Mouse (Mus musculus): ENCODE measurements around the gene Gmip. TPM values are rescaled to one million over a fixed set of nuclear protein-coding genes. Genes with fewer than 3 reads are reported as not detected.

Gmip gene
- polyA plus RNA-seq, 1 experiment from 2014 or later, result 7.5 TPM

GRCm38 (mm10) chr8:69799946-69800345 is 8.5 kb upstream of the Gmip start:
- 89% methylated on average over 5 of the region's 5 CpGs for WGBS

GRCm38 (mm10) chr8:69801796-69802195 is 6.7 kb upstream of the Gmip start:
- H3K9ac ChIP-seq (ENCODE audit: low read depth, low read length), result no peak overlapping the region
- H3K4me3 ChIP-seq (ENCODE audit: low read depth, low read length), result no peak overlapping the region
- ATAC-seq, result no peak
- peaks cover 94% of the 10 kb centered on the region for H3K36me3 ChIP-seq (ENCODE audit: control insufficient read depth, insufficient read depth)
- no peaks in the 10 kb centered on the region for H3K9me3 ChIP-seq (ENCODE audit: control insufficient read depth)
- H3K4me2 ChIP-seq (replicated peaks; ENCODE audit: low read depth), result no peak overlapping the region
- no peak overlapping the region for H3K27ac ChIP-seq (ENCODE audit: low read depth, low read length)
- no peaks in the 10 kb centered on the region for H3K27me3 ChIP-seq (replicated peaks; ENCODE audit: control insufficient read depth, insufficient read depth, low read length)
- no peaks in the 10 kb centered on the region for H3K4me1 ChIP-seq (replicated peaks; ENCODE audit: control insufficient read depth, insufficient read depth, low read length)
- WGBS, result 94% methylated on average over 4 of the region's 4 CpGs
- TF ChIP-seq CTCF (IDR thresholded peaks at IDR 0.05; ENCODE audit: low read depth), result no peak

More at GRCm38 (mm10) chr8:69799946-69800345, 8.5 kb upstream of the Gmip start:
- Histone ChIP-seq H3K4me3 (ENCODE audit: low read depth, low read length) (no peak overlapping the region), H3K27ac (ENCODE audit: low read depth, low read length) (no peak overlapping the region), H3K9me3 (ENCODE audit: control insufficient read depth) (no peaks in the 10 kb centered on the region), H3K4me1 (replicated peaks; ENCODE audit: control insufficient read depth, insufficient read depth, low read length) (no peaks in the 10 kb centered on the region), H3K9ac (ENCODE audit: low read depth, low read length) (no peak overlapping the region), H3K27me3 (replicated peaks; ENCODE audit: control insufficient read depth, insufficient read depth, low read length) (no peaks in the 10 kb centered on the region), H3K4me2 (replicated peaks; ENCODE audit: low read depth) (no peak overlapping the region), H3K36me3 (ENCODE audit: control insufficient read depth, insufficient read depth) (peaks cover 93% of the 10 kb centered on the region)
- no peak for ATAC-seq
- TF ChIP-seq CTCF (IDR thresholded peaks at IDR 0.05; ENCODE audit: low read depth), result no peak

DNA sequence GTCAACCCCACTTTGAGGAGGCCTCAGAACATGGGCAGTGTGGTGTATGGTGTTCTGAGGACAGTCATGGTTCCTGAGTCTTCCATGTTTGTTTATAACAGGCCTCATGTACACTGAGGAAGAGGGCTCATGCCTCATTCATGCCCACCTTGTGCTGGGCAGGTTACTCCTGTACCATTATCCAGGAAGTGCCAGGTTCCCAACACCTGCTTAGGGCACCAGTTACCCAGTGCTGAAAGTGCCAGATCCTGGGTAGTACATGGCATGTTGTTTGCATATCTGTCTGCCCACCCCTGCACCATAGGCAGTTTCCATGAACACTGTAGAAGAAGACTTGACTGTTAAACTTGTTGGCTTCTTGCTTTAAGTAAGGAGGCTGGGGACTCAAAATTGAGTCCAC is 6.3 kb upstream of the Gmip start:
- H3K27me3 ChIP-seq (replicated peaks; ENCODE audit: control insufficient read depth, insufficient read depth, low read length), result no peaks in the 10 kb centered on the region
- no peak overlapping the region for H3K27ac ChIP-seq (ENCODE audit: low read depth, low read length)
- H3K9ac ChIP-seq (ENCODE audit: low read depth, low read length), result no peak overlapping the region
- ATAC-seq, result no peak
- H3K4me2 ChIP-seq (replicated peaks; ENCODE audit: low read depth), result no peak overlapping the region
- H3K36me3 ChIP-seq (ENCODE audit: control insufficient read depth, insufficient read depth), result peaks cover 94% of the 10 kb centered on the region
- H3K4me1 ChIP-seq (replicated peaks; ENCODE audit: control insufficient read depth, insufficient read depth, low read length), result no peaks in the 10 kb centered on the region
- no peaks in the 10 kb centered on the region for H3K9me3 ChIP-seq (ENCODE audit: control insufficient read depth)
- no peak overlapping the region for H3K4me3 ChIP-seq (ENCODE audit: low read depth, low read length)
- TF ChIP-seq CTCF (IDR thresholded peaks at IDR 0.05; ENCODE audit: low read depth), result no peak

GRCm38 (mm10) chr8:69803366-69803765 is 5.1 kb upstream of the Gmip start:
- no peak overlapping the region for H3K4me3 ChIP-seq (ENCODE audit: low read depth, low read length)
- TF ChIP-seq CTCF (IDR thresholded peaks at IDR 0.05; ENCODE audit: low read depth), result no peak
- H3K4me2 ChIP-seq (replicated peaks; ENCODE audit: low read depth), result no peak overlapping the region
- 88% methylated on average over 7 of the region's 7 CpGs for WGBS
- no peak for ATAC-seq
- no peak overlapping the region for H3K27ac ChIP-seq (ENCODE audit: low read depth, low read length)
- no peaks in the 10 kb centered on the region for H3K4me1 ChIP-seq (replicated peaks; ENCODE audit: control insufficient read depth, insufficient read depth, low read length)
- peaks cover 89% of the 10 kb centered on the region for H3K36me3 ChIP-seq (ENCODE audit: control insufficient read depth, insufficient read depth)
- H3K27me3 ChIP-seq (replicated peaks; ENCODE audit: control insufficient read depth, insufficient read depth, low read length), result no peaks in the 10 kb centered on the region
- no peaks in the 10 kb centered on the region for H3K9me3 ChIP-seq (ENCODE audit: control insufficient read depth)
- no peak overlapping the region for H3K9ac ChIP-seq (ENCODE audit: low read depth, low read length)

DNA sequence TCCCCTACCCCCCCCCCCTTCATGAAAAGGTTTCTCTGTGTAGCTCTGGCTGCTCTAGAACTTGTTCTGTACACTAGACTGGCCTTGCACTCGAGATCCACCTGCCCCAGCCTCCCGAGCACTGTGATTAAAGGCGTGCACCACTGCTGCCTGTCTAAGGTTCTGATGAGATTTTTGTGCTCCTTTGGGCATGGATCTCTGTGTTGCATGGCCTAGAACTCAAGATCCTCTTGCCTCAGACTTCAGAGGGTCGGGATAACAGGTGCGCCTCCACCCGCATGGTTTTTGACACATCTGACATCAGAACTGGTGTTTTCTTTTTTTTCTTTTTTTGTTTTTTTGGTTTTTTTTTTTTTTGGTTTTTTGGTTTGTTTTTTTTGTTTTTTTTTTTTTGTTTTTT is 3.9 kb upstream of the Gmip start:
- Histone ChIP-seq H3K9me3 (ENCODE audit: control insufficient read depth) (no peaks in the 10 kb centered on the region), H3K36me3 (ENCODE audit: control insufficient read depth, insufficient read depth) (peaks cover 78% of the 10 kb centered on the region), H3K4me1 (replicated peaks; ENCODE audit: control insufficient read depth, insufficient read depth, low read length) (no peaks in the 10 kb centered on the region), H3K4me2 (replicated peaks; ENCODE audit: low read depth) (no peak overlapping the region), H3K4me3 (ENCODE audit: low read depth, low read length) (no peak overlapping the region), H3K27ac (ENCODE audit: low read depth, low read length) (no peak overlapping the region), H3K9ac (ENCODE audit: low read depth, low read length) (no peak overlapping the region), H3K27me3 (replicated peaks; ENCODE audit: control insufficient read depth, insufficient read depth, low read length) (no peaks in the 10 kb centered on the region)
- WGBS, result 91% methylated on average over 6 of the region's 6 CpGs
- ATAC-seq, result no peak
- TF ChIP-seq CTCF (IDR thresholded peaks at IDR 0.05; ENCODE audit: low read depth), result no peak

GRCm38 (mm10) chr8:69805086-69805485 is 3.4 kb upstream of the Gmip start:
- Histone ChIP-seq H3K4me2 (replicated peaks; ENCODE audit: low read depth) (no peak overlapping the region), H3K9me3 (ENCODE audit: control insufficient read depth) (no peaks in the 10 kb centered on the region), H3K4me3 (ENCODE audit: low read depth, low read length) (no peak overlapping the region), H3K9ac (ENCODE audit: low read depth, low read length) (no peak overlapping the region), H3K27me3 (replicated peaks; ENCODE audit: control insufficient read depth, insufficient read depth, low read length) (no peaks in the 10 kb centered on the region), H3K4me1 (replicated peaks; ENCODE audit: control insufficient read depth, insufficient read depth, low read length) (no peaks in the 10 kb centered on the region), H3K27ac (ENCODE audit: low read depth, low read length) (no peak overlapping the region), H3K36me3 (ENCODE audit: control insufficient read depth, insufficient read depth) (peaks cover 72% of the 10 kb centered on the region)
- no peak for ATAC-seq
- TF ChIP-seq CTCF (IDR thresholded peaks at IDR 0.05; ENCODE audit: low read depth), result no peak
- 93% methylated on average over 9 of the region's 10 CpGs for WGBS

- Histone ChIP-seq H3K27me3 (replicated peaks; ENCODE audit: control insufficient read depth, insufficient read depth, low read length) (no peaks in the 10 kb centered on the region), H3K36me3 (ENCODE audit: control insufficient read depth, insufficient read depth) (peaks cover 71% of the 10 kb centered on the region), H3K4me2 (replicated peaks; ENCODE audit: low read depth) (no peak overlapping the region), H3K4me3 (ENCODE audit: low read depth, low read length) (no peak overlapping the region), H3K9me3 (ENCODE audit: control insufficient read depth) (no peaks in the 10 kb centered on the region), H3K9ac (ENCODE audit: low read depth, low read length) (no peak overlapping the region), H3K27ac (ENCODE audit: low read depth, low read length) (no peak overlapping the region), H3K4me1 (replicated peaks; ENCODE audit: control insufficient read depth, insufficient read depth, low read length) (no peaks in the 10 kb centered on the region)
- no peak for TF ChIP-seq CTCF (IDR thresholded peaks at IDR 0.05; ENCODE audit: low read depth)
- 94% methylated on average over 9 of the region's 9 CpGs for WGBS
- no peak for ATAC-seq
Measured at GRCm38 (mm10) chr8:69805491-69805890, 3.0 kb upstream of the Gmip start.

All from intestine, postnatal 0 days (tissue).